Mouse (Mus musculus) lung, postnatal 36 days (tissue): ENCODE measurements around the gene Taf12.
A peak's percentile ranks its signal among the peaks of the same experiment; 100 is the strongest.

Experiments used
- DNase-seq: peaks from one replicate; pipeline ENCODE4 v3.0.0; 2022; ENCODE audit warnings: mixed read lengths

Taf12 gene

GRCm38 (mm10) chr4:132315711-132316110 lies 41.5 kb downstream of the Taf12 start:
- DNase-seq, result no peak

GRCm38 (mm10) chr4:132326481-132326880 lies 52.3 kb downstream of the Taf12 start:
- DNase-seq, result no peak

GRCm38 (mm10) chr4:132328391-132328982 lies 54.3 kb downstream of the Taf12 start:
- DNase-seq, result no peak

GRCm38 (mm10) chr4:132329115-132329834 lies 55.1 kb downstream of the Taf12 start, which contains the start of gene Trnau1ap:
Trnau1ap (minus strand) TSS chr4:132329538.
- peak; percentile 94 for DNase-seq

GRCm38 (mm10) chr4:132329835-132330354 lies 55.7 kb downstream of the Taf12 start:
- DNase-seq, result no peak

- no peak for DNase-seq
These were observed 57.8 kb downstream of the Taf12 start for GRCm38 (mm10) chr4:132331960-132332359.

- DNase-seq, result no peak
These were observed 58.7 kb downstream of the Taf12 start for GRCm38 (mm10) chr4:132332880-132333279.

- peak; percentile 7 for DNase-seq
These were observed 64.8 kb downstream of the Taf12 start for GRCm38 (mm10) chr4:132338943-132339342.

- DNase-seq, result no peak
These were observed 67.3 kb downstream of the Taf12 start for GRCm38 (mm10) chr4:132341451-132341850.

GRCm38 (mm10) chr4:132344403-132345134 lies 70.4 kb downstream of the Taf12 start:
- peak; percentile 7 for DNase-seq
